Mouse (Mus musculus) T-helper 2 cell (primary cell): Measurements from ENCODE around the gene Scly.

Experiments used
- in situ Hi-C: fragments of 300-600 bp; cut with MboI, MseI; formaldehyde crosslinking; loops from one replicate; pipeline ENCODE4 v1.15.1; 2025; ENCODE audit warnings: high pct_unique_total_duplicates

Gene Scly

GRCm38 (mm10) chr1:91299026-91299706, 1.0 kb downstream of the Scly start:
- in situ Hi-C loops: loop anchor here (5.0 kb wide), 1 partner anchor 47 kb away; the partner anchor contains the start of gene Ube2f

- in situ Hi-C loops: loop anchor here (5.0 kb wide), 1 partner anchor 48 kb away; the partner anchor contains the start of gene Ube2f
Observed at GRCm38 (mm10) chr1:91299707-91300426, 1.7 kb downstream of the Scly start.

- in situ Hi-C loops: no loop called here
Observed at GRCm38 (mm10) chr1:91301206-91301920, 3.2 kb downstream of the Scly start.

- in situ Hi-C loops: no loop called here
Observed at GRCm38 (mm10) chr1:91302021-91302420, 3.9 kb downstream of the Scly start.

GRCm38 (mm10) chr1:91304621-91305020, 6.5 kb downstream of the Scly start:
- in situ Hi-C loops: no loop called here

- in situ Hi-C loops: no loop called here
Observed at GRCm38 (mm10) chr1:91309366-91310085, 11.4 kb downstream of the Scly start.

GRCm38 (mm10) chr1:91312273-91312672, 14.1 kb downstream of the Scly start:
- in situ Hi-C loops: no loop called here

GRCm38 (mm10) chr1:91313251-91313650, 15.1 kb downstream of the Scly start:
- in situ Hi-C loops: no loop called here

- in situ Hi-C loops: no loop called here
Observed at GRCm38 (mm10) chr1:91317656-91318055, 19.5 kb downstream of the Scly start.

GRCm38 (mm10) chr1:91321760-91322438, 23.8 kb downstream of the Scly start, which contains the start of gene Espnl:
Espnl (plus strand) TSS chr1:91322075.
- in situ Hi-C loops: loop anchor here (10.0 kb wide), 1 partner anchor 357 kb away; the partner anchor contains the start of gene Rab17

GRCm38 (mm10) chr1:91324646-91325045, 26.5 kb downstream of the Scly start:
- in situ Hi-C loops: loop anchor here (10.0 kb wide), 1 partner anchor 360 kb away; the partner anchor contains the start of gene Rab17

- in situ Hi-C loops: loop anchor here (10.0 kb wide), 1 partner anchor 361 kb away; the partner anchor contains the start of gene Rab17
Observed at GRCm38 (mm10) chr1:91325488-91326042, 27.4 kb downstream of the Scly start.

- in situ Hi-C loops: no loop called here
Observed at GRCm38 (mm10) chr1:91332102-91332501, 34.0 kb downstream of the Scly start.

- in situ Hi-C loops: no loop called here
Observed at GRCm38 (mm10) chr1:91333582-91333981, 35.4 kb downstream of the Scly start.

GRCm38 (mm10) chr1:91337355-91337754, 39.2 kb downstream of the Scly start:
- in situ Hi-C loops: no loop called here

- in situ Hi-C loops: no loop called here
Observed at GRCm38 (mm10) chr1:91344001-91344400, 45.9 kb downstream of the Scly start.

GRCm38 (mm10) chr1:91344921-91345685, 47.0 kb downstream of the Scly start:
- in situ Hi-C loops: no loop called here

- in situ Hi-C loops: no loop called here
Observed at GRCm38 (mm10) chr1:91346892-91347291, 48.8 kb downstream of the Scly start.

- in situ Hi-C loops: no loop called here
Observed at GRCm38 (mm10) chr1:91350841-91351240, 52.7 kb downstream of the Scly start, which contains the start of gene Klhl30. Klhl30 (plus strand) TSS chr1:91351016.

GRCm38 (mm10) chr1:91351249-91351648, 53.1 kb downstream of the Scly start:
- in situ Hi-C loops: no loop called here
